Mouse (Mus musculus) right cerebral cortex, postnatal 25 days (tissue): ENCODE measurements at regions not wholly inside any gene's neighbourhood (a gene's known extent, or its start where the extent isn't known, plus 50 kb on each side); places are given as distances from the start of the nearest gene placed in this dataset.
A peak's percentile ranks its signal among the peaks of the same experiment; 100 is the strongest.

Experiments
- DNase-seq: peaks from one replicate; pipeline ENCODE4 v3.0.0; 2022

GRCm38 (mm10) chr1:125123861-125124260 is 311.7 kb downstream of the Actr3 start:
- DNase-seq, result no peak

GRCm38 (mm10) chr1:125100596-125100995 is 334.9 kb downstream of the Actr3 start:
- no peak for DNase-seq

GRCm38 (mm10) chr1:125084906-125085305 is 350.6 kb downstream of the Actr3 start:
- no peak for DNase-seq

GRCm38 (mm10) chr1:125039572-125040326 is 395.8 kb downstream of the Actr3 start:
- DNase-seq, result no peak

GRCm38 (mm10) chr1:125013301-125013700 is 422.2 kb downstream of the Actr3 start:
- DNase-seq, result no peak

GRCm38 (mm10) chr1:125011893-125012292 is 423.6 kb downstream of the Actr3 start:
- no peak for DNase-seq

GRCm38 (mm10) chr1:124997577-124997976 is 437.9 kb downstream of the Actr3 start:
- DNase-seq, result no peak

- DNase-seq, result no peak
These were observed 484.7 kb downstream of the Actr3 start for GRCm38 (mm10) chr1:124950849-124951248.

GRCm38 (mm10) chr1:124904373-124904772 is 531.2 kb downstream of the Actr3 start:
- DNase-seq, result no peak

- no peak for DNase-seq
These were observed 564.4 kb downstream of the Actr3 start for GRCm38 (mm10) chr1:124871148-124871547.

- no peak for DNase-seq
These were observed 569.3 kb downstream of the Actr3 start for GRCm38 (mm10) chr1:124866248-124866647.

- peak; percentile 33 for DNase-seq
These were observed 589.8 kb downstream of the Actr3 start for GRCm38 (mm10) chr1:124845681-124846080.

GRCm38 (mm10) chr1:124825717-124826116 is 609.8 kb downstream of the Actr3 start:
- DNase-seq, result peak; percentile 11

GRCm38 (mm10) chr1:124793026-124793425 is 642.5 kb downstream of the Actr3 start:
- no peak for DNase-seq

GRCm38 (mm10) chr1:124790646-124791045 is 644.9 kb downstream of the Actr3 start:
- no peak for DNase-seq

GRCm38 (mm10) chr1:124790130-124790529 is 645.4 kb downstream of the Actr3 start:
- no peak for DNase-seq

GRCm38 (mm10) chr1:124783066-124783465 is 652.5 kb downstream of the Actr3 start:
- peak; percentile 18 for DNase-seq

GRCm38 (mm10) chr1:124777685-124778084 is 657.8 kb downstream of the Actr3 start:
- DNase-seq, result no peak

- peak; percentile 26 for DNase-seq
These were observed 678.8 kb downstream of the Actr3 start for GRCm38 (mm10) chr1:124756721-124757120.

- no peak for DNase-seq
These were observed 694.4 kb upstream of the Dpp10 start for GRCm38 (mm10) chr1:124739777-124740176.

GRCm38 (mm10) chr1:124730364-124730763 is 685.0 kb upstream of the Dpp10 start:
- no peak for DNase-seq

- DNase-seq, result peak; percentile 70
These were observed 672.7 kb upstream of the Dpp10 start for GRCm38 (mm10) chr1:124718065-124718464.

GRCm38 (mm10) chr1:124706246-124706645 is 660.9 kb upstream of the Dpp10 start:
- DNase-seq, result peak; percentile 43

- DNase-seq, result no peak
These were observed 629.1 kb upstream of the Dpp10 start for GRCm38 (mm10) chr1:124674420-124674819.

- no peak for DNase-seq
These were observed 607.5 kb upstream of the Dpp10 start for GRCm38 (mm10) chr1:124652872-124653271.
